Mouse (Mus musculus): Measurements from ENCODE around the gene Setd7. TPM values are rescaled to one million over a fixed set of nuclear protein-coding genes. Genes with fewer than 3 reads are reported as not detected.

Setd7 gene
- total and polyA plus RNA-seq, 3 experiments = 16.6 to 34.3 (median 23.6) TPM

DNA sequence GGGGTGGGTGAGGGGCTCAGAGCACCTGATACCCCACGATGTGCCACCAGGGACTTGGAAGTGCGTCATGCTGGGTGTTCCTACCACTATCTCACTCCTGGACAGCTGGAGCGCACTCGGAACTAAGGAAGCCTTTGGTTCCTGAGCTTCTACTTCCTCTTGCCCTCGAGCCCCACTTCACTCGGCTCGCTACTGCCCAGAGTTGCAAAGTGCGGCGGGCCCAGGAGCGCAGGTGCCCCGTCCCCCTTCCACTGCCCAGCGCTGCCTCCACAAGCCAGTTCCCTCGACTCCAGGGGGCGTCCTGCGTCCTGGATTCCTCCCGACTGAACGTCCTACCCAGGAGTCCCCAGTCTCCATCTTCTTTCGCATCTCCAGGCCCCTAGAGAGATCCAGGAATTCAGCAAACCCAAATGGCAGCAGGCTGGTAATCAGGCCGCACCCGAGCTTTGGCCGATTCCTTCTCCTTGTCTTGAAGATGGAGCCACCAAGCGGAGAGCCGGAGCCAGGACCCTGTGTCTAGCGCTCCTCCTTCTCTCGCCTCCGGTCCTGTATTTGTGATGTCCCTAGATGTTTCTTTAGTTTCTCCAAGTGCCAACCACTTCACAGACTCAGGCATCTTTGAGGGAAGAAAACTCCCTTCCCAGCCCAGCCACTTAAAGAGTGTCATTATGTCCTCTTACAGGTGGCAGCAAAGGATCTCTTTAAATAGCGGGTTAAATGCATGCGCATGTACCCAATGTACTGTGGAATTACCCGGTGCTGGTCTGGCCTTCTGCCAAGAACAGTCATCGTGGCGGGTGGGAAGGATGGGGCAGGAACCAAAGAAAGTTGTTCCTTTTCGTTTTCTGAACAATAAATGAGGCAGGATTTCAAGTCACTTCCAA is 672 bp upstream of the Setd7 start:
- Histone ChIP-seq H3K9me3 (replicated peaks; ENCODE audit: low read length) (no peaks in the 10 kb centered on the region), H3K4me2 (ENCODE audit: insufficient read depth, low read depth, poor library complexity, severe bottlenecking) (peak overlapping the region; percentile 77), H3K27ac (ENCODE audit: insufficient read depth, low read depth) (peak overlapping the region; percentile 84), H3K79me2 (replicated peaks; ENCODE audit: control insufficient read depth, extremely low read depth, insufficient read depth, poor library complexity, severe bottlenecking) (peaks cover 29% of the 10 kb centered on the region), H3K4me3 (replicated peaks in 1 of 3; ENCODE audit: low read depth in 2 of 3, low read length in 2 of 3, poor library complexity in 1 of 3) (peak overlapping the region; percentile 72 to 89 (median 87)), H3K27me3 (replicated peaks) (no peaks in the 10 kb centered on the region), H3K4me1 (ENCODE audit: control insufficient read depth in 1 of 2, insufficient read depth in 2 of 2) (peaks cover 2 to 39% of the 10 kb centered on the region in 2 experiments; a peak in 3 of 4 replicates), H3K36me3 (replicated peaks in 1 of 2; ENCODE audit: control insufficient read depth in 1 of 2, insufficient read depth in 1 of 2, low read length in 1 of 2) (peaks cover 3 to 22% of the 10 kb centered on the region in 2 experiments), H3K9ac (ENCODE audit: insufficient read depth, low read depth) (peak overlapping the region; percentile 96)
- dilution Hi-C loops (cut with MboI; ENCODE audit: extremely low pct_ligation_motif_present, extremely low pct_unique_long_range_greater_than_20kb, low sequenced_read_pairs) = no loop called here
- DNase-seq (ENCODE audit: extremely low read depth) = peak; percentile 62
- in situ Hi-C loops (cut with MboI; ENCODE audit: low pct_ligation_motif_present, low pct_unique_long_range_greater_than_20kb, low sequenced_read_pairs) = no loop called here
- no peak for TF ChIP-seq E2F4 (IDR thresholded peaks at IDR 0.05; ENCODE audit: insufficient replicate concordance, low read depth, low read length)
- no peak for TF ChIP-seq POLR2AphosphoS2 (IDR thresholded peaks at IDR 0.05; ENCODE audit: low read depth, low read length)
- no peak for TF ChIP-seq KAT2A (IDR thresholded peaks at IDR 0.05; ENCODE audit: insufficient replicate concordance, low read length)
- TF ChIP-seq ZKSCAN1 (IDR thresholded peaks at IDR 0.05; ENCODE audit: borderline replicate concordance, low read depth, low read length) = no peak
- TF ChIP-seq TCF12 (IDR thresholded peaks at IDR 0.05; ENCODE audit: low read depth, low read length) = 0 out of 2 replicates have a peak, but pooled peaks have one; percentile 36
- TF ChIP-seq ELF1 (IDR thresholded peaks at IDR 0.05; ENCODE audit: low read depth, low read length) = 0 out of 2 replicates have a peak, but pooled peaks have one; percentile 20
- TF ChIP-seq UBTF (IDR thresholded peaks at IDR 0.05; ENCODE audit: low read depth, low read length) = peak; percentile 33; the same call in 1 of the 2 replicates
- TF ChIP-seq RAD21 (IDR thresholded peaks at IDR 0.05; ENCODE audit: low read depth, low read length) = peak; percentile 37
- no peak for TF ChIP-seq USF2 (conservative IDR thresholded peaks at IDR 0.05; ENCODE audit: low read depth, low read length)
- TF ChIP-seq NELFE (IDR thresholded peaks at IDR 0.05; ENCODE audit: low read depth, low read length) = no peak
- TF ChIP-seq SIN3A (IDR thresholded peaks at IDR 0.05; ENCODE audit: low read length) = no peak; the same call in 1 of the 2 replicates
- TF ChIP-seq CTCF (conservative IDR thresholded peaks at IDR 0.05 in 1 of 2, IDR thresholded peaks at IDR 0.05 in 1 of 2; ENCODE audit: low read depth in 2 of 2, low read length in 2 of 2) = peak in 1 of 2 experiments; percentile 63; a peak in 2 of 4 replicates
- no peak for TF ChIP-seq MAFK (IDR thresholded peaks at IDR 0.05; ENCODE audit: insufficient replicate concordance, low read length)
- no peak for TF ChIP-seq MYC (IDR thresholded peaks at IDR 0.05; ENCODE audit: low read depth, low read length)
- no peak for TF ChIP-seq CHD1 (IDR thresholded peaks at IDR 0.05; ENCODE audit: low read depth, low read length)
- peak; percentile 28 for TF ChIP-seq HCFC1 (IDR thresholded peaks at IDR 0.05; ENCODE audit: low read depth, low read length)
- peak; percentile 36; the same call in 1 of the 2 replicates for TF ChIP-seq MEF2A (IDR thresholded peaks at IDR 0.05; ENCODE audit: borderline replicate concordance, low read depth, low read length)
- no peak for TF ChIP-seq ZNF384 (IDR thresholded peaks at IDR 0.05; ENCODE audit: low read depth, low read length)
- no peak for TF ChIP-seq ZMIZ1 (IDR thresholded peaks at IDR 0.05; ENCODE audit: low read depth, low read length)
- TF ChIP-seq JUN (IDR thresholded peaks at IDR 0.05; ENCODE audit: insufficient read depth, low read depth, low read length) = no peak
- TF ChIP-seq NRF1 (IDR thresholded peaks at IDR 0.05; ENCODE audit: low read depth, low read length) = peak; percentile 53; the same call in 1 of the 2 replicates
- 0 out of 2 replicates have a peak, but pooled peaks have one; percentile 22 for TF ChIP-seq POLR2A (IDR thresholded peaks at IDR 0.05; ENCODE audit: low read depth, low read length)
- TF ChIP-seq MAX (IDR thresholded peaks at IDR 0.05; ENCODE audit: low read length) = 0 out of 2 replicates have a peak, but pooled peaks have one; percentile 13
- peak; percentile 45; the same call in 1 of the 2 replicates for TF ChIP-seq IRF4 (IDR thresholded peaks at IDR 0.05; ENCODE audit: low read depth, low read length)
- TF ChIP-seq USF1 (IDR thresholded peaks at IDR 0.05; ENCODE audit: low read depth, low read length) = no peak
- TF ChIP-seq SMC3 (IDR thresholded peaks at IDR 0.05; ENCODE audit: low read depth, low read length) = peak; percentile 37
- no peak for TF ChIP-seq RCOR1 (conservative IDR thresholded peaks at IDR 0.05; ENCODE audit: low read depth, low read length)
- no peak for TF ChIP-seq PAX5 (IDR thresholded peaks at IDR 0.05; ENCODE audit: low read length)
- no peak for TF ChIP-seq ZC3H11A (IDR thresholded peaks at IDR 0.05; ENCODE audit: low read depth, low read length)
- 0 out of 2 replicates have a peak, but pooled peaks have one; percentile 7 for TF ChIP-seq EP300 (IDR thresholded peaks at IDR 0.05; ENCODE audit: low read length)
- TF ChIP-seq MXI1 (IDR thresholded peaks at IDR 0.05; ENCODE audit: low read depth, low read length) = peak; percentile 45; the same call in 1 of the 2 replicates
- TF ChIP-seq TBP (conservative IDR thresholded peaks at IDR 0.05; ENCODE audit: low read depth, low read length) = no peak
- peak; percentile 32; the same call in 1 of the 2 replicates for TF ChIP-seq CHD2 (IDR thresholded peaks at IDR 0.05; ENCODE audit: low read length)
- TF ChIP-seq GABPA (IDR thresholded peaks at IDR 0.05; ENCODE audit: insufficient replicate concordance, low read depth, low read length) = no peak
- no peak for TF ChIP-seq JUND (conservative IDR thresholded peaks at IDR 0.05; ENCODE audit: low read depth, low read length)
- peak; percentile 4 for TF ChIP-seq ETS1 (conservative IDR thresholded peaks at IDR 0.05; ENCODE audit: low read depth, low read length)
- TF ChIP-seq MAZ (IDR thresholded peaks at IDR 0.05; ENCODE audit: low read depth, low read length) = no peak

Data from CH12.LX (cell line).